Mouse (Mus musculus) liver, postnatal 0 days (tissue): ENCODE data around the gene Trnau1ap.

Source experiments
- CTCF ChIP-seq: sonication (generic); IDR thresholded peaks from 2 replicates; pipeline ENCODE4 v1.5.1; 2016; ENCODE audit warnings: antibody characterized with exemption, low read depth
- EP300 ChIP-seq: IDR thresholded peaks from 2 replicates; pipeline ENCODE4 v1.6.1; 2016; ENCODE audit warnings: antibody characterized with exemption, low read depth, mild to moderate bottlenecking

- TF ChIP-seq EP300 (no peak), CTCF (no peak)
These were observed 53.4 kb downstream of the Trnau1ap start for GRCm38 (mm10) chr4:132275949-132276348.
